Mouse (Mus musculus): ENCODE results near the gene Tubg2. TPM values are rescaled to one million over a fixed set of nuclear protein-coding genes. Genes with fewer than 3 reads are reported as not detected.

Tubg2 gene
- polyA plus RNA-seq, 1 experiment from 2014 or later = 4.2 TPM

GRCm38 (mm10) chr11:101186526-101187247, 31.0 kb downstream of the Tubg2 start:
- Histone ChIP-seq H3K4me2 (no peak overlapping the region), H3K4me1 (peaks cover 38% of the 10 kb centered on the region), H3K9me3 (replicated peaks) (no peaks in the 10 kb centered on the region), H3K36me3 (peaks cover 14% of the 10 kb centered on the region), H3K27me3 (no peaks in the 10 kb centered on the region), H3K4me3 (replicated peaks) (no peak overlapping the region), H3K27ac (no peak overlapping the region), H3K9ac (no peak overlapping the region)
- WGBS = 92% methylated on average over 27 of the region's 27 CpGs
- no peak for ATAC-seq (replicated peaks; ENCODE audit: low FRiP score)

- Histone ChIP-seq H3K4me2 (no peak overlapping the region), H3K27ac (no peak overlapping the region), H3K9me3 (replicated peaks) (no peaks in the 10 kb centered on the region), H3K36me3 (peaks cover 16% of the 10 kb centered on the region), H3K27me3 (no peaks in the 10 kb centered on the region), H3K4me3 (replicated peaks) (no peak overlapping the region), H3K4me1 (peaks cover 45% of the 10 kb centered on the region), H3K9ac (no peak overlapping the region)
- WGBS = 93% methylated on average over 5 of the region's 5 CpGs
- ATAC-seq (replicated peaks; ENCODE audit: low FRiP score) = no peak
Observed at GRCm38 (mm10) chr11:101187541-101187940, 31.8 kb downstream of the Tubg2 start.

DNA sequence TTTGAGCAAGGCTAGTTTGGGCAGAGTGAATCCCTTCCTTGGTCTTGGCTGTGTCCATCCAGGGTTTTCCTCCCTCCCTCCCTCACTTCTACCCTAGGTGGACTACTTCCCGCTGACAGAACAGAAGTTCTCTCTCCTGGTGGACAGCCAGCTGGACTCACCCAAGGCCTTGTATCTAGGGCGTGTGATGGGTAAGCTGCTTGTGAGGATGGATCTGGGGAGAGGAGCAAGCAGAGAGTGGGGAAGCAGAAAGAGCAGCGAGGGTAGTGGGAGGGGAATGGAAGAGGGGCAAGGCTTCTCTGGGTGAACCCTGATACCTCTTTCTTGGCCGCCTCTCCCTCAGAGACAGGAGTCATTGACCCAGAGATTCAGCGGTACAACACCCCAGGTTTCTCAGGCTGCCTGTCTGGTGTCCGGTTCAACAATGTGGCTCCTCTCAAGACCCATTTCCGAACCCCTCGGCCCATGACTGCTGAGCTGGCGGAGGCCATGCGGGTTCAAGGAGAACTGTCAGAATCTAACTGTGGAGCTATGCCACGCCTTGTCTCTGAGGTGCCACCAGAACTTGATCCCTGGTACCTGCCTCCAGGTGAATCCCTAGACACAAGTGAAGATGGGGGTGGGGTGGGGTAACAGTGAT, 32.6 kb downstream of the Tubg2 start:
- Histone ChIP-seq H3K27ac (peak overlapping the region; percentile 95), H3K36me3 (peaks cover 23% of the 10 kb centered on the region), H3K4me1 (peaks cover 45% of the 10 kb centered on the region), H3K27me3 (no peaks in the 10 kb centered on the region), H3K4me2 (0 out of 2 replicates have a peak overlapping the region, but pooled peaks have one; percentile 9), H3K4me3 (replicated peaks) (no peak overlapping the region), H3K9ac (no peak overlapping the region), H3K9me3 (replicated peaks) (no peaks in the 10 kb centered on the region)
- WGBS = 78% methylated on average over 11 of the region's 11 CpGs
- ATAC-seq (replicated peaks; ENCODE audit: low FRiP score) = no peak

DNA sequence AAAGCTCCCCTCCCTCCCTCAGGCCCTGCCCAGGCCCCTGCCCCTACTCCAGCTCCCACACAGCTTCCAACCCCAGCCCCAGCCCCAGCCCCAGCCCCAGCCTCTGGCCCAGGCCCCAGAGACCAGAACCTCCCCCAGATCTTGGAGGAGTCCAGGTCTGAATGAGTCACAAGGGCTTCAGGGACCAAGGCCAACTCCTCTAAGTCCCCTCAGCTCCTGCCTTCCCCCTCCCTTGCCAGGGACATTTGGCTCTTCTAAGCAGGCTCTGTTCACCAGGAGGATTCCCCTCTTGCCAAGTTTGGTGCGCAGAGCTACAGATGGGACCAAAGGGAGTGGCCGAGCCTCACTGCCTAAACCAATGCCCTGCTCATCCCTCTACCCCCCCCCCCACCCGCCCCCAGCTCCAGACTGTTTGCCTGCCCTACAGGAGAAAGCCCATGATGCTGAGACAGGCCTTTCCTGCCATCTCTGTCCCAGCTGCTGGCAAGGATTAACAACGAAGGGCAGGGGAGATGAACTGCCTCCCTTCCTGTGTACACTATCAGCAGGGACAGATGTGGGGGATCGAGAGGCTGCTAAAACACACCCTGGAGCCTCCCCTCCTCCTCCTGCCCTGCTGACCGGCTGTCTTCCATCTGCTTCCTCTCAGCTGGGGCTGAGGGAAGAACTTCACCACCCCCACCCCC, 33.9 kb downstream of the Tubg2 start:
- Histone ChIP-seq H3K4me1 (peaks cover 49% of the 10 kb centered on the region), H3K27ac (peak overlapping the region; percentile 95), H3K27me3 (no peaks in the 10 kb centered on the region), H3K4me3 (replicated peaks) (no peak overlapping the region), H3K4me2 (peak overlapping the region; percentile 20; the same call in 1 of the 2 replicates), H3K9me3 (replicated peaks) (no peaks in the 10 kb centered on the region), H3K9ac (no peak overlapping the region), H3K36me3 (peaks cover 37% of the 10 kb centered on the region)
- 4% methylated on average over 6 of the region's 6 CpGs for WGBS
- peak; percentile 89 for ATAC-seq (replicated peaks; ENCODE audit: low FRiP score)

DNA sequence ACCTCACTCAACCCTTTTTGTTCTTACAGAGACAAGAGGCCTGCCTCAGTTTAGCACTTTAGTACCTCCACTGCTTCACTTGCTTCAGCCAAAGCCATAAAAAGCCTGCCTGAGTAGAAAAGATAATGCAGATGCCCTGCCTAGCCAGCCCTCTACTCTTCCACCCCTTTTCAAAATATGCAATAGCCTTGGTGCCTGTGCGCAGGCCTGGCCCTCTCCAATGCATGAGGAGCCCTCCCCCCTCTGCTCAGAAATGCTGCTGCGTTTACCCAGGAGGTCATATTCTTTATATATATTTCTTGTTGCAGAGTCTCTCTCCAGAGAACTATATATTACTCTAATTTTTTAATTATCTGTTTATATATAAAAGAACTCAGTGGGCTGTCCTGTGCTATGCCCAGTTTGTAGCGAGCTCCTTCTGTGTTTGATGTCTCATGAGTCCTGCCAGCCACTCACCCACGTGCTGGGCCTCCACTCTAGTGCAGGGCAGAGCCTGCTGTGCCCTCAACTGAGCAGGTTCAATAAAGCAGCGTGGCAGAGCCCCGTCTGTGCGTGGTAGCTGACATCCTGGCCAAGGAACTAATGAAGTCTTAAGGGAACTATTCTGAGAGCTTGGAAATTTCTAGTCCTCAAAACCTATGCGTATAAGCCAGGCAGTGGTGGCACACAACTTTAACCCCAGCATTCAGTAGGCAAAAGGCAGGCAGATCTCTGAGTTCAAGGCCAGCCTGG, 34.6 kb downstream of the Tubg2 start:
- 0 out of 2 replicates have a peak overlapping the region, but pooled peaks have one; percentile 20 for H3K4me2 ChIP-seq
- WGBS = 32% methylated on average over 8 of the region's 8 CpGs

GRCm38 (mm10) chr11:101190913-101191907, 35.5 kb downstream of the Tubg2 start:
- no peak for ATAC-seq (replicated peaks; ENCODE audit: low FRiP score)
- Histone ChIP-seq H3K4me1 (peaks cover 49% of the 10 kb centered on the region), H3K27ac (peak overlapping the region; percentile 95), H3K4me3 (replicated peaks) (no peak overlapping the region), H3K36me3 (peaks cover 47% of the 10 kb centered on the region), H3K9ac (no peak overlapping the region), H3K9me3 (replicated peaks) (no peaks in the 10 kb centered on the region), H3K4me2 (no peak overlapping the region), H3K27me3 (no peaks in the 10 kb centered on the region)
- WGBS = 49% methylated on average over 17 of the region's 17 CpGs

More for the DNA sequence above, 34.6 kb downstream of the Tubg2 start:
- Histone ChIP-seq H3K9ac (no peak overlapping the region), H3K36me3 (peaks cover 44% of the 10 kb centered on the region), H3K4me1 (peaks cover 49% of the 10 kb centered on the region), H3K27ac (peak overlapping the region; percentile 95), H3K9me3 (replicated peaks) (no peaks in the 10 kb centered on the region), H3K4me3 (replicated peaks) (no peak overlapping the region), H3K27me3 (no peaks in the 10 kb centered on the region)
- peak; percentile 41; the same call in 1 of the 2 replicates for ATAC-seq (replicated peaks; ENCODE audit: low FRiP score)

DNA sequence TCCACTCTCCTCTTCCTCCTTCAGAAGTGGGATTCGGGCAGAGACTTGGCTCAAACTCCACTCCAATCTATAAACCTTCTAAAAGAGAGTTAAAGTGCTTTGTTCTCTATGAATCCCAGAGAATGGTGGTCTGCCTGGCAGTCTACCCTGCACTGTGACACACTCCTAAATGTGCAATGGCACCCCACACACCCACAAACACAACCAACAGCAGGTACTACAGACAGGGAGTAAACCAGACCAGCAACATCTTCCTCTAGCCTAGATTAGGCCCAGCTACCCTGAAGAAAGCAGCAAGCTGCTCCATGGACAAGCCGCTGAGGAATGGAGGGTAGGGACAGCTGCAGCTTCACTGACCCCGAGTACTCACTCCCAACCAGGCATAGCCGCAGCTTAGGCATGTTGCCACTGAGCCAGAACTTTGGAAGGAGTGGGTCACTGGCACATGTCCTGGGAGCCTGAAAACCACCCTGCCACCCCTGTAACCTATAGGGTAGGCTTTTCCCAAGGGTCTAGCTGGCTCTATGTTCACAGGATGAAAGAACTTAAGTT, 36.3 kb downstream of the Tubg2 start:
- Histone ChIP-seq H3K27ac (peak overlapping the region; percentile 95; the same call in 1 of the 2 replicates), H3K4me1 (peaks cover 49% of the 10 kb centered on the region), H3K4me2 (no peak overlapping the region), H3K9ac (0 out of 2 replicates have a peak overlapping the region, but pooled peaks have one; percentile 2), H3K27me3 (no peaks in the 10 kb centered on the region), H3K9me3 (replicated peaks) (no peaks in the 10 kb centered on the region), H3K4me3 (replicated peaks) (no peak overlapping the region), H3K36me3 (peaks cover 47% of the 10 kb centered on the region)
- ATAC-seq (replicated peaks; ENCODE audit: low FRiP score) = no peak
- WGBS = 71% methylated on average over 4 of the region's 4 CpGs

- H3K36me3 ChIP-seq = peaks cover 53% of the 10 kb centered on the region
- no peaks in the 10 kb centered on the region for H3K9me3 ChIP-seq (replicated peaks)
- H3K9ac ChIP-seq = no peak overlapping the region
- 93% methylated on average over 6 of the region's 6 CpGs for WGBS
- no peak overlapping the region for H3K4me3 ChIP-seq (replicated peaks)
- peaks cover 49% of the 10 kb centered on the region for H3K4me1 ChIP-seq
- H3K27ac ChIP-seq = 0 out of 2 replicates have a peak overlapping the region, but pooled peaks have one; percentile 95
- H3K27me3 ChIP-seq = no peaks in the 10 kb centered on the region
- no peak for ATAC-seq (replicated peaks; ENCODE audit: low FRiP score)
- H3K4me2 ChIP-seq = no peak overlapping the region
Observed at GRCm38 (mm10) chr11:101192646-101193045, 36.9 kb downstream of the Tubg2 start.

DNA sequence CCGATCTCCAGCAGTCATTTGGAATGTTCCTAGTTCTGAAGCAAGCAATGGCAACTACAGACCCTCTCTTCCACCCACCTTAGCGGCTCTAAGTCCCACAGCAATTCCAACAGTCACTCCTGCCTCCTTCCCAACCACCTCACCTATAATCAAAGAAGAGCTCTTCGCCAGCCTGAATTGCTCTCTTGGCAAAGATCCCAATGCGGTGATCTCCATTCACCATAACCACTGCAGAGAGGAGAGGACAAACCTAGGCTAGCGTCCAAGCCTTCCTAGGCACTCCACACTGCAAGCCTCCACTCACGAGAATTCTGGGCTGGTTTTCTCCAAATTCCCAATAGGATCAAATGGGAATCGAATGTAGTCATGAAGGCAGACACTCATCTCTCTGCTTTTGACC, 37.4 kb downstream of the Tubg2 start:
- Histone ChIP-seq H3K4me3 (replicated peaks) (no peak overlapping the region), H3K27ac (no peak overlapping the region), H3K4me1 (peaks cover 47% of the 10 kb centered on the region), H3K36me3 (peaks cover 57% of the 10 kb centered on the region), H3K9me3 (replicated peaks) (no peaks in the 10 kb centered on the region), H3K27me3 (no peaks in the 10 kb centered on the region), H3K4me2 (no peak overlapping the region), H3K9ac (no peak overlapping the region)
- WGBS = 94% methylated on average over 7 of the region's 7 CpGs
- no peak for ATAC-seq (replicated peaks; ENCODE audit: low FRiP score)

- no peak overlapping the region for H3K9ac ChIP-seq
- H3K36me3 ChIP-seq = peaks cover 68% of the 10 kb centered on the region
- no peaks in the 10 kb centered on the region for H3K9me3 ChIP-seq (replicated peaks)
- H3K27me3 ChIP-seq = no peaks in the 10 kb centered on the region
- WGBS = 75% methylated on average over 5 of the region's 5 CpGs
- ATAC-seq (replicated peaks; ENCODE audit: low FRiP score) = no peak
- H3K4me3 ChIP-seq (replicated peaks) = no peak overlapping the region
- H3K4me1 ChIP-seq = peaks cover 36% of the 10 kb centered on the region
- H3K4me2 ChIP-seq = no peak overlapping the region
- H3K27ac ChIP-seq = no peak overlapping the region
Observed at GRCm38 (mm10) chr11:101194137-101194536, 38.4 kb downstream of the Tubg2 start.

Data from kidney, embryonic 15.5 days (tissue).